Mouse (Mus musculus): ENCODE results near the gene Cox8c. TPM values are rescaled to one million over a fixed set of nuclear protein-coding genes. Genes with fewer than 3 reads are reported as not detected.

Cox8c gene
- polyA plus RNA-seq (2014; fragmentation: Illumina TruSeq; extraction: RNeasy Lipid Tissue Mini Kit (QIAGEN cat#74804); ENCODE audit: low read depth, low replicate concordance): 17.9 TPM

GRCm38 (mm10) chr12:102899091-102899490 is at the start of gene Cox8c:
Gene Cox8c, plus strand, starts transcription at chr12:102899316.

GRCm38 (mm10) chr12:102878031-102878823 is 20.9 kb upstream of the Cox8c start, which contains the start of gene Btbd7:
Gene Btbd7, minus strand, starts transcription at chr12:102878471.

GRCm38 (mm10) chr12:102948778-102949394 is 49.8 kb downstream of the Cox8c start, which contains the start of gene Unc79:
Gene Unc79, plus strand, starts transcription at chr12:102948859.

Other genes starting within 250 kb of the Cox8c start
- 60.2 TPM for gene Itpk1, start 194.4 kb upstream of the Cox8c start, polyA plus RNA-seq (2014; fragmentation: Illumina TruSeq; extraction: RNeasy Lipid Tissue Mini Kit (QIAGEN cat#74804); ENCODE audit: low read depth, low replicate concordance)
- gene Moap1, start 155.7 kb upstream of the Cox8c start, polyA plus RNA-seq (2014; fragmentation: Illumina TruSeq; extraction: RNeasy Lipid Tissue Mini Kit (QIAGEN cat#74804); ENCODE audit: low read depth, low replicate concordance): 6.3 TPM
- 4.1 TPM for gene Tmem251, start 155.6 kb upstream of the Cox8c start, polyA plus RNA-seq (2014; fragmentation: Illumina TruSeq; extraction: RNeasy Lipid Tissue Mini Kit (QIAGEN cat#74804); ENCODE audit: low read depth, low replicate concordance)
- not detected for gene Gm28051, start 141.6 kb upstream of the Cox8c start, polyA plus RNA-seq (2014; fragmentation: Illumina TruSeq; extraction: RNeasy Lipid Tissue Mini Kit (QIAGEN cat#74804); ENCODE audit: low read depth, low replicate concordance)
- gene Gon7, start 141.5 kb upstream of the Cox8c start, polyA plus RNA-seq (2014; fragmentation: Illumina TruSeq; extraction: RNeasy Lipid Tissue Mini Kit (QIAGEN cat#74804); ENCODE audit: low read depth, low replicate concordance): 11.1 TPM
- 26.0 TPM for gene Ubr7, start 141.3 kb upstream of the Cox8c start, polyA plus RNA-seq (2014; fragmentation: Illumina TruSeq; extraction: RNeasy Lipid Tissue Mini Kit (QIAGEN cat#74804); ENCODE audit: low read depth, low replicate concordance)
- 7.5 TPM for gene Gm20604, start 140.6 kb upstream of the Cox8c start, polyA plus RNA-seq (2014; fragmentation: Illumina TruSeq; extraction: RNeasy Lipid Tissue Mini Kit (QIAGEN cat#74804); ENCODE audit: low read depth, low replicate concordance)
- 16.0 TPM for gene Btbd7, start 20.8 kb upstream of the Cox8c start, polyA plus RNA-seq (2014; fragmentation: Illumina TruSeq; extraction: RNeasy Lipid Tissue Mini Kit (QIAGEN cat#74804); ENCODE audit: low read depth, low replicate concordance)
- 0.60 TPM for gene Unc79, start 49.5 kb downstream of the Cox8c start, polyA plus RNA-seq (2014; fragmentation: Illumina TruSeq; extraction: RNeasy Lipid Tissue Mini Kit (QIAGEN cat#74804); ENCODE audit: low read depth, low replicate concordance)

All from adipose tissue, adult 10 weeks (tissue).